Mouse (Mus musculus): ENCODE measurements around the gene Gli1.
A peak's percentile ranks its signal among the peaks of the same experiment; 100 is the strongest.

Gli1 gene

DNA sequence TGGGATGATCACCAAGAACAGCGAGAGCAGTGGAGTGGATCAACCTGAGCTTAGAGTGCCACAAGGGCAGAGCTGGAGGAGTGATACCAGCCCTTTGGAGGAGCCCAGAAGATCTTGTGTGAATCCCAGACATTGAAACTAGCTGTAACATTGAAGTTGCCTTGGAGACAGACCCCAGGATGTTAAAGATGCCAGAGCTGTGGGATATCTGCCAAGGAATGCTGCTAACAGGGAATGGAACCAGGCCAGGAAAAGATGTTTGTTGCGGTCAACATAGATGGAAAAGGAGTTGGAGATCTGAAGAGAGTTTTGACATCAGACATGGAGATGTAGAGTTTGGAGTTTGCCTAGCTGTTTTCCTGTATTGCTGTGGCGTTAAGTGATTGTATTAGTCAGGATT is 4.4 kb upstream of the Gli1 start:
- no peak for DNase-seq (ENCODE audit: low spot score)

DNA sequence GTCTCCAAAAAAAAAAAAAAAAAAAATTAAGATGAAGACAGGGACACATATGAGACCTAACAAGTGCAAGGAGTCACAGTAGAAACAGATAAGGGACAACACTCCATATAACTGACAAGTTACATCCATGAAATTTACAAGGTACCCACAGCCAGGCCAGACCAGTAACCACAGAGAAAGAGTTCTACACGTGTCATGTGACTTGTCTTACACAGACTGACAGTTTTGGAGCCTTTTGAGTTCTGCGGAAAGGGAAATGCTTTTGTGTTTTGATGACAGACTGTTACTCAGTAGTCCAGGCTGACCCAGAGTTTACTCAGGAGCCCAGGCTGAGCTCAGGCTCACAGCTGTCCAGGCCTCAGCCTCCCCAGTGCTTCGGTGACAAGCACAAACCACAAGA is 1.3 kb upstream of the Gli1 start:
- DNase-seq (ENCODE audit: low spot score): no peak

DNA sequence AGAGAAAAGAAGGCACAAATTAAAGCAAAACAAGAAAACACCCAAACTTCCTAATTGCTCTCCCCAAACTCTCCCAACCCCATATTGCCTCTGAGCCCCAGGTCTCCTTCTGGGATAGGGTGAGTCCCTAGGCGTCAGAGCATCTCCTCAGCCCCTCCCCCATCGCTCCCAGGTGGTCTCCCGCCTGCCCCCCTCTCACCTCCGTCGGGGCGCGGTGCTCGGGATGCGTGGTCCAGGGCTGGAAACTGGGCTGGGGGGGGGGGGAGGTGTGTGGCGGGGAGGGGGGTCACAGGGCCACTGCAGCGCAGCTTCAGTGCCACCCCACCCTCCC is 449 bp downstream of the Gli1 start:
- peak; percentile 71 for DNase-seq (ENCODE audit: low spot score)

DNA sequence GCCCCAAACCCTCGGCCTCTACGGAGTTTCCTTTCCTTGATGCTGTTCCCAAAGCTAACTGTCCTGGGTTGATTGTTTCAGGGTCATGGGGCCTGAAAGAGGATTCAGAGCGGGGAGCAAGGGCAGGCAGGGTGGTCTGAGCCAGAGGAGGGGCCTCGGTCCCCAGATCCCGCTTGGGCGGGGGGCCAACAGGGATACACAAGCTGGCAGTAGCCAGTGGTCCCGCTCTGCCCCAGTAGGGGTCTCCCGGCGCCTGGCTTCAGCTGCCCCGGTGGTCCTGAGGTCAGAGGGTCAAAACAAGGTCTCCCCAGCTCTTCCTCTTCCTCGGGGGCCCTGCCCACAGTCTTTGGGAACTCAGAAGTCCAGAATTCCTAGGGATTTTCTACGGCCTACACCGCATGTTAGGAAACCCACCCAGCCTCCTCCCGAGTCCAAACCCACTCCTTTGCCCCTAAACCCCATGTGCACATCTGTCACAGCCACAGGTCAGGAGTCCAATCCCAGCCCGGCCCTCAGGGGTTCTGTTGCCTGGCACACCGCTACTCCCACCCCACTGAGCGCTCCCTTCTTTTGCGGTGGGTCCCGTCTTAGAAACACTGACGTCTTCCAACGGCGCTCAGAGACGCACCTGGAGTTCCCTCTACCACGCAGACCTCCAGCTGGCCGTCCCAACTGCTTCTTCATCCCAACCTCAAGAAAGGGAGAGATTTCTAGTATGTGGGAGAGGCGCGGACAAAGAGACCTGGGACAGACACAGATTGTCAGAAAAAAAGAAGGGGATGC is 1.0 kb downstream of the Gli1 start:
- DNase-seq (ENCODE audit: low spot score): peak; percentile 88

DNA sequence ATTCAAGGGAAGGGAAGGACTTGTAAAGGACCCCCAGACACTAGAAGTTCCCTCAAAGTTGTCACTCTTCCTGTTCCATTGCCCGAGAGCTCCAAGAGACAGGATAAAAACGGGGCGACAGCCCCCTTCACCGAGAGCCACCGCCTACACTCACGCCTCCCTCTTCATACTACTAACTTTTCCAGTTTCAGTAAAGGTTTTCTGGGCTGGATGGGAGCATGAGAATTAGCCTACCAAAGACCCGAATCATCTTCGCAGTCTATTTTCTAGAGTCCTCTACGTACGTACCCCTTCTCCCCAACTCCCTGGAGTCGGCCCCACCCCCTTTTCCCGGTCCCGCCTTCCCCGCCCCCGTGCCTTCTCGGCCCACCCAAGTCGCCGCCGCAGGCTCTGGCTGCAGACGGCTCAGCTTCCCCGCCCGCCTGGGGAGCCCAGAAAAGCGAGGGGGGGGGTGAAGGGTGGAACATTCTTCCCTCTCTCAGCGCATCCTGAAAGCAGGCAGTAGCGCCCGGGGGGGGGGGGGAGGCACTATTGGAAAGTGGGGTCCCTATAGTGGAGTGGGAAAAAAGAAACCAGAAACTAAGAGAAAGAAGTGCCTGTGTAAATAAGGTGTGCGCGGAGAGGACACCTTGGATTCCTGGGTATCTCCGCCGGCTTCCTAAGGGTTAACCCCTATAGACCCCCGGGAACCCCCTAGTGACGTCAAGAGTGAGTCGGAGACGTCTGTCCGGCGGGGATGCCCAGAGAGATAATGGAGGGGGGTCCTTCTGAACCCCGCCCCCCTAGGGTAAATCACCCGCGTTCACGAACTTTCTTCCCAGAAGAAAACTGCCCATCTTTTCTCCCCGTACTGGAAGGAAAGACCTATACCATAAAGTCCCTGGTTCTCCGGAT is 1.8 kb downstream of the Gli1 start:
- peak; percentile 81 for DNase-seq (ENCODE audit: low spot score)

DNA sequence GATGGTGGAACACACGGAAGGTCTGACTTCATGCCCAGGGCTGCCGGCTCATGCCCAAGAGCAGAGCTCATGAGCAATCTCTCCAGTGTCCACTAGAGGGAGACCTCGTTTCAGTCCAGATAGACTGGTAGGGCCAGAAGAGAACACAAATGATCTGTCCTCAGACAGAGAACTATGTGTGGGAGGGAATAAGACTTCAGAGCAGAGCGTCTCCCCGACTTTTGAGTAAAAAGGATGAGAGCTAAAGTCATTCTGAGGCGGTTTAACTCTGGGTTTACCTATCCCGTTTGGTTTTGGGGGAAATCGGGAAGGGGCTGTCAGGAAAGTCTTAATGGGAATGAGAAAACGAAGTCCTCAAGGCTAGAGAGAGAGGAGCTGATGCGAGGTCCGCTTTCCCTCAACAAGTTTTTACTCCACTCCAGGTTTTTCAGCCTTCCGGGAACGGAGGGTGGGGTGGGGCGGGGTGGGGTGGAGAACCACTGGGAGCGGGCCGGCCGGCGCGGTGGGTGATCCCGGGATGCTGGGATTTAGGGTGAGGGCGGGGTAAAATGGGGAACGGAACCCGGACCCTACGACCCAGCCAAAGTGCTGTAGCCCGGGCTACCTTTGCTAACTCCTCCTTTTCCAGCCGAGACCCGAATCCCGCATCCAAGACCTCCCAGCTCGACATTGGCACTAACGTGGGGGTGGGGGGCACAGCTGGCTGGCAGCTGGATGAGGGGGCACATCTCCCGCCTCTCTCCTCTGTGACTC is 2.7 kb downstream of the Gli1 start:
- peak; percentile 99 for DNase-seq (ENCODE audit: low spot score)

DNA sequence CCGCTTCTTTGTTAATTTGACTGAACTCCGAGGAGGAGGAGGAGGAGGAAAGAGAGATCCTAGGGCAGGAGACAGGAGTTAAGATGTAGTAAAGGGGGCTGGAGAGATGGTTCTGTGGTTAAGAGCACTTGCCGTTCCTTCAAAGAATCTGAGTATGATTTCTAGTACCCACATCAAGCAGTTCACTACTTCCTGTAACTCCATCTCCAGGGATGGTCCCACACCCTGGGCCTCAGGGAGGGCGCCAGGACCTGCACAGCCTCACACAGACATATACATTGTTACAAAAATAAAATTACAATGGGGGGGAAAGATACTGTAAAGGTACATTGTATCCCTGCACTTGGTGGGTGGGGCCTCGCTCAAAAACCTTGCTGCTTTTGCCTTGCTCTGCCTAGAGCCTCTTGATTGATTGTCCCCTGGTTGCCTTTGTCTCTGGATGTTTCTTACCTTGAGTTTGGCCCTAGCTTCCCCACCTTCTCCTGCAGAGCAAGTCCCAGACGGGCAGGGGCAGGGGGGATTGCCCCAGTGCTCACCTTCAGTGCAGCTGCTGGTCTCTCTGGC is 4.2 kb downstream of the Gli1 start:
- DNase-seq (ENCODE audit: low spot score): no peak

DNA sequence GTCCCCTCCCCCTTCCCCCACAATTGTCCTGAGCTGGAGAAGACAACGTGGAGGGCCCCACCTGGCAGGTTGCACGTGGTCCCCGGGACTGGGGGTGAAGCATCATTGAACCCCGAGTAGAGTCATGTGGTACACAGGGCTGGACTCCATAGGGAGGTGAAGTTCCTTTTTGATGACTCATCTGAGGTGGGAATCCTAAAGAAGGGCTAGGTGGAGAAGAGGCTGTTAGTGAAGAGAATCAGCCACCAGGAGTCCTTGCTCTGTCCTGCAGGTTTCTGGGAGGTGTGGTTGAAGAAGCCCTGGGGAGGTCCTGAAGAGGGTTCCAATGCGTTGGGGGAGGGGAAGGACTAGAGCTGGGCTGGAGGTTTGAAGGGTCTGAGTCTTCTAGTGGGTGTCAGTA is 4.8 kb downstream of the Gli1 start:
- DNase-seq (ENCODE audit: low spot score): no peak

DNA sequence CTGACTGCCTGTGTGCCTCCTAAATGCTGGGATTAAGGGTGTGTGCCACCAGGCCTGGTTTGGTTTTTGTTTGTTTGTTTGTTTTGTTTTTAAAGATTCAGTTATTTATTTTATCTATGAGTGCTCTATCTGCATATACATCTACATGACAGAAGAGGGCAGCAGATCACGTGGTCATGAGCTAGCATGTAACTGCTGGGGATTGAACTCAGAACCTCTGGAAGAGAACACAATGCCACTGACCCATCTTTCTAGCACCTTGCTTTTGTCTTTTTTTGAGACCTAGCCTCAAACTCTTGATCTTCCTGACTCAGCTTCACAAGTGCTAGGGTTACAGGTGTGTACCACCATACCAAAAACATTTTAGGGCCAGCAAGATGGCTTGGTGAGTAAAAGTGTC is 6.5 kb downstream of the Gli1 start:
- DNase-seq (ENCODE audit: low spot score): no peak

DNA sequence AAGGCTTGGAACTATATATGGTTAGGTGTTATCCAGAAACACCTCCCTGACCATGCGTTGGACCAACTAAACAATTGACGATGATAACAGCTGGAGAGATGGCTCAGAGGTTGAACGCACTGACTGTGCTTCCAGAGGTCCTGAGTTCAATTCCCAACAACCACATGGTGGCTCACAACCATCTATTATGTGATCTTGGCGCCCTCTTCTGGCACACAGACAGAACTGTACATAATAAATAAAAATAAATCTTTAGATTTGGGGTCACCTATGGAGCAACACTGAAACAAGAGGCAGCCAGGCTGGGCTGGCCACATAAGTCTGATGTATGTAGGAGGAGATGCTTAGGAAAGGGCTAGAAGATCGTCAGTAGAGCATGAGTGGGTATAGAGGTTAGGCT is 8.6 kb downstream of the Gli1 start:
- DNase-seq (ENCODE audit: low spot score): no peak

DNA sequence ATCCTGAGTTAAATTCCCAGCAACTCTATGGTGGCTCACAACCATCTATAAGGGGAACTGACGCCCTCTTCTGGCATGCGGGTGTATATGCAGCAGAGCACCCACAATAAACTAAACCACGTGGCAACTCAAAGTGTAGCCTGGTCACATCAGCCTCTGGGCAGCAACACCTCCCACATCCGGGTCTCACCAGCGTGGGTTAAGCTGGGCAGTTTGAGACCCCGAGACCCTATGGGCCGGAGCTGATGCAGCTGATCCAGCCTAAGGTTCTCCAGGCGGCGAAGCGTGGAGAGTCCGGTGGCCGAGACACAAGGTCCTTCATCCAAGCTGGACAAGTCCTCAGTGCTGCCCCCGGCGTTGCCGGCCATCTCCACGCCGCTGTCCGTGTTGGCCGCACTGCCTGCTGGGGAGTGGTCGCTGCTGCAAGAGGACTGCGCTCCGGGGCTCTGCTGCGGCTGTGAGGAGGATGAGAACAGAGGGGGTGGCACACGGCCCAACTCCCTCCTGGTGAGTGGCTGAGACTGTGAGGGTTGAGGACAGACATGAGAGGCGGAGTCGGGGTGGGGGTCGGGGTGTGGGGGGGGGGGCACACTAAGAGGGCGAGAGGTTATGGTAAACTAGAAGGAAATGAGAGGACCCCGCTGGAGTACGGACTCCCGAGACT is 9.4 kb downstream of the Gli1 start:
- DNase-seq (ENCODE audit: low spot score): no peak

DNA sequence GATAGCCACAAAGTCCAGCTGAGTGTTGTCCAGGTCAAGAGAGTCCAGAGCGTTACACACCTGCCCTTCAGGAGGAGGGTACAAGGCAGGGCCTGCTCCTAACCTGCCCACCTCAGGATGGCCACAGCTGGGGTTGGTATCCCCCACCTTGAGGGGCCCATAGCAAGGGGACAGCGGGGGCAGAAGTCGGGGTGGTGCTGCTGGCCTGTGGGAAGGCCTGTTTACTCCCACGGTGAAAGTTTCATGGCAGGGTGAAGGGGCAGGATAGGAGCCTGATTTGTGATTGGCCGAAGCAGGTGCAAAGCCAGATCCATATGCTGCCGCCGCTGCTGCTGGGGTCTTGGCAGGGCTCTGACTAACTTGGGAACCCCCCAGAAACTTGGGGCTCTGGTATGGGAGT is 11.6 kb downstream of the Gli1 start:
- no peak for DNase-seq (ENCODE audit: low spot score)

DNA sequence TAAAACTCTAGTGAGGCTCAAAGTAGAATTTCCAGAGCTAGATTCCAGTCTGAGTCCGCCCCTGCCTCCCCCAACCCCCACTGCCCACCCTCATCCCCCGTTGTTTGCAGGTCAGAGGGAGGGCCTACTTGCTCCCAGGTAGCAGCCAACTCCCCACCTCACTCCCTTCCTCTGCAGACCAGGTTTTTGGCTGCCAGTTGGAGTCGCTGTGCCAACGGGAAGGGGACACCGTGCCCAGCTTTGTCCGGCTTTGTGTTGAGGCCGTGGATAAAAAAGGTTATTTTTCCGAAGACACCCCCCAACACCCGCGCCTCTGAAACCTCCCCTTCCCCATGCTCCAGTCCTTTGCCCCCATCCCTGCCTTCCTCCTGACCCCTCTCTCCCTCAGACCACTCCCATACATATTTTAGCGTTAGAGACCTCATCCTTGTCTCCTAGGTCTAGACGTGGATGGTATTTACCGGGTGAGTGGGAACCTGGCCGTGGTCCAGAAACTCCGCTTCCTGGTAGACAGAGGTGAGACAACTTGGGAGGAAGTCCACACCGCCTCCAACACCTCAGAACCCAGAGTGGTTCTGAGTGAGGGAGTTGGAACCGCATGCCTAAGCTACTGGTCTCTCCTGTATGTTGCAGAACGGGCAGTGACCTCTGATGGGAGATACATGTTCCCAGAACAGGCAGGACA is 14.2 kb downstream of the Gli1 start:
- DNase-seq (ENCODE audit: low spot score): no peak

DNA sequence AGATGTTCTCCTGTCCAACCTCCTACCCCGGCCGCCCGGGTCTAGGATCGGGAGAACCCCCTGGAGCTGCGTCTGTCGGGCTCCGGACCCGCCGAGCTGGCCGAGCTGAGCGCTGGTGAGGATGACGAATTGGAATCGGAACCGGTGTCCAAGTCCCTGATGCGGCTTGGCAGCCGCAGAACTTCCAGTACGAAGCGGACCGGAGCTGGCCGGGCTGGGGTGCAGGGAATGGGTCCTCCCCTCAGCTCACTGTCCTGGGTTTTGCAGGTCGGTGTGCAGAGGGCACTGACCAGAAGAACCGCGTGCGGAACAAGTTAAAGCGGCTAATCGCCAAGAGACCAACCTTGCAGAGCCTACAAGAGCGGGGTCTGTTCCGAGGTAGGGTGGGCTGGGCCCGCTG is 14.9 kb downstream of the Gli1 start:
- DNase-seq (ENCODE audit: low spot score): no peak

DNA sequence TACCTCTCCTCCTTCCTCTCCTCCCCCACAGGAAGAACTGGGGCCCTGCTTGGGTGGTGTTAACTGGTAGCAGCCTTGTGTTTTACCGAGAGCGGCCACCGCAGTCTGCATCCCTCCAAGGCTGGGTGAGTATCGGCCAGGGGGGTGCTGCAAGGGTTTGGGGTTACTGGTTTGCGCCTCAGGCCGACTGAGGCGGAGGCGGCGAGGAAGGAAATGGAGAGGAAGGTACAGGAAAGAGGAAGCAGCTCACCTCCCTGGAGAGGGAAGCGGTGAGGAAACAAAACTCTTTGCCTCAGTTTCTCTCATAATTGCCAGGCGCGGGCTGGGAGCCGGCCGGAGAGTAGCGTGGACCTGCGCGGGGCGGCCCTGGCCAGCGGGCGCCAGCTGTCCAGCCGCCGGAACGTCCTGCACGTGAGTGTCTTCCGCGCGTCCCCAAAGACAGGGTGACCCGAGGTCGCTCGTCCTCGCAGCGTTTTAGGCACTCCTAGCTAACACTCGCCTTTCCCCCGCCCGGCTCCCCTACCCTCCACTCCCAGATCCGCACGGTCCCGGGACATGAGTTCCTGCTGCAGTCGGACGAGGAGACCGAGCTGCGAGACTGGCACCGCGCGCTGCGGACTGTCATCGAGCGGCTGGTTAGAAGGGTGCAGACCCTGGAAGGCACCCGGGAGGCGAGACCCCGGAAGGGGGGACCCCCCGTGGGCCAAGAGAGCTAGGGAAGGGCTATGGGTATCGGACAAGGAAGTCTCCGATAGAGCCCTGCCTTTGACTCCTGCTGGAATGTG is 15.6 kb downstream of the Gli1 start:
- peak; percentile 35 for DNase-seq (ENCODE audit: low spot score)

DNA sequence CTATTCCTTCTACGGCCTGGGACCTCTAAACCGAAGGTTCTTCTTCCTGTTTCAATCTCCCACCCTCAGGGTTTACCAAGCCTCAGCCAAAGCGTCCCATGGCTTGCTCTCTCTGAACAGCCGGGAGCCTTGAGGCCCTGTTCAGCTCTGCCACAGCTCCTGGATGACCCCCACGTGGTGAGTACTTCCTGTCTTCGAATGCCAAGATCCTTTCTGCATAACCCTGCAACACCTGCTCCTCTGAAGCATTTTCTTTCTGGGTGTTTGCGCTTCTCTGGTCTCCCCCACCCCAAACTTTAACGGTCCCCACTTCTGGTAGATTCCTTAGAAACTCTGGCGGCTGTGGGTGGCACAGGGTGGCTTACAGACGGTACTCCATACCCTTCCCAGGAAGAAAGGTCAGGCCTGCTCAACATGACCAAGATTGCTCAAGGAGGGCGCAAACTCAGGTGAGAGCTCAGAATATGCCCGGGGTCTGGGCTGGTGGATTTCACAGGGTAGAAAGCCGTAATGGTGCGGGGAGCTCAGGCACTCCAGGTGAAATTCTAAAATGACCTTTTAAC is 16.2 kb downstream of the Gli1 start:
- no peak for DNase-seq (ENCODE audit: low spot score)

DNA sequence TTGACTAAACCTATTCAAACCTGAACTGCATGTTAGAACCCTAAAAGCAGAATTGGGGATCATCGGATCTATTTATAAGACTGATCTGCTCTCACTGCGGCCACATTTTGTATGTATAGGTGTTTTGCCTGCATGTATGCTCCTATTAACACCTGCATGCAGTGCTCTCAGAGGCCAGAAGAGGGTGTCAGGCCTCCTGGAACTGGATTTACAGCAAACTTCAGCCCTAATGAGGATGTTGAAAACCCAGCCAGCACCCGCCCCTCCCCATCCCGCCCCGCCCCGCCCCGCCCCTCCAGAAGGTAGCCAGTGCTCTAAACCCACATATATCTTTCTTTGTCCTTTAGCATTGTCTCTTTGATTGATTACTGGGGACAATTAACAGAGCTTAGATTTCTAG is 17.3 kb downstream of the Gli1 start:
- peak; percentile 74 for DNase-seq (ENCODE audit: low spot score)

DNA sequence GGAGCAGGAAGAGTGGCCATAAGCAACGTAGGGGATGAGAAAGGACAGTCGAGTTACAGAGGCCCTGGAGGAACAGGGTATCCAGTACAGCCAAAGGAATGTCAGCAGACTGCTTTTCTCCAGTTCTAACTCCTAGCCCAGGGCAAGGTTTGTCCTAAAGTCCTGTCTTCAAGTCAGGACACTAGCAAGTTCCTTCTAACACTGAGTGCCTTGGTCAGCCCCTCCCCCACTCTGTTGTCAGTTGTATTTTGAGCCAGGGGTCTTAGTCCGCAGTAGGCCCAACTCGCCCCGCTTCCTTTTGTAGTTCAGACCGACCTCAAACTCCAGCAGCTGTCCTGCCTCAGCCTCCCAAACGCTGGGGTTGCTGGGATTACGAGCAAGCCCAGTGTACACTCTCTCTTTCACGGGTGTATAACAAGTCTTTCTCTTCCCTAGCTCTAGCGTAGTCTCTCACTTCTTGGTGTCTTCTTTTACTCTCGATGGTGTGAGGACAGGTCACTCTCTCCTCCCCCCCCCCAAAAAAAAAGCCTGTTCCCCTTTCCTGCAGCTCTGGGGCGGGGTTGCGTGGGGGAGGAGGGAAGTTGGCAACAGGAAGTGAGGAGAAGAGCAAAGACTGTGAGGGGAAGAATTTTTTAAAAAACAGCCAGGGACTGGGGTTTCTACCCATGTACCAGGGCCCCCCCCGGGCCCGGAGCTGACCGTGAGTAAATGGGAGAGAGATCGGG is 18.5 kb downstream of the Gli1 start:
- DNase-seq (ENCODE audit: low spot score): no peak

DNA sequence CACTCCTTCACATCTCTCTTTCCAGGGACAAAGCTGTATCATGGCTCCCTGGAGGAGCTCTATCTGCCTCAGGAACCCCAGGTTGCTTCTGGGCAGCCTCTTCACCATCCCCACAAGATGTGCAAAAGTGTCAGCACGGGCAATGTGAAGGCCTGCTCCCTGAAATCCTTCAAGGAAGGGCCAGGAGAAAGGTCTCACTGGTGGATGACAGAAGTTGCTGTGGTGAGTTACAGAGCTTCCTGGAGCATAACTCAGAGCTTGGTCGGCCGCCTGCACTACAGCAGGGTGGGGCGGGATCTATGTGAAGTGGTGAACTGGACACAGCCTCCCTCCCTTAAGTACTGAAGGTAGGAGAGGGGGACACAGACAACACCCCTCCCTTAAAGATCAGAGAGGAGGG is 19.1 kb downstream of the Gli1 start:
- no peak for DNase-seq (ENCODE audit: low spot score)

DNA sequence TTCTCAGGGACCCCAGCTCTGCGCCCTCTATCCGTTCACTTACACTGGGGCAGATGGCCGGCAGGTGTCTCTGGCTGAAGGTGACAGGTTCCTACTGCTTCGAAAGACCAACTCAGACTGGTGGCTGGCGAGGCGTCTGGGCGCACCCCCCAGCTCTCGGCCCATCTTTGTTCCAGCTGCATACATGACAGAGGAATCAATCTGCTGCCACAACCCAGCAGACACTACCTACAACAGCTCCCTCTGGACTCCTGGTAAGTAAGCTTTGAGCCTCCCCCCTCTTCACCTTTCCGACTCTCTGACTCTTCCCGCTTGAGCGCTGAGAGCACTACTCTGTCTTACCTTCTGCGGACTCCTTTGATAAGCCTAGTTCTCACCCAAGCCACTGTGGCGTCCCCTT is 19.6 kb downstream of the Gli1 start:
- no peak for DNase-seq (ENCODE audit: low spot score)
